Mouse (Mus musculus) liver, embryonic 14.5 days (tissue): Measurements from ENCODE around the gene Arrdc1. TPM values are rescaled to one million over a fixed set of nuclear protein-coding genes. Genes with fewer than 3 reads are reported as not detected.
A peak's percentile ranks its signal among the peaks of the same experiment; 100 is the strongest.

Source experiments
- ATAC-seq: fragments of 200-750 bp; cut with Nextera tagmentation; 2 replicates; pipeline ENCODE4 v1.8.0; 2017; ENCODE audit warnings: moderate number of reproducible peaks, mild to moderate bottlenecking, moderate library complexity; ENCODE audit not compliant: insufficient read depth
- DNase-seq, 3 experiments: peaks; one replicate each; pipeline ENCODE4 v3.0.0-alpha.2; 2012 to 2013; ENCODE audit warnings: low read depth in 3 of 3, low spot score in 3 of 3
- H3K27ac ChIP-seq: fragments of 300-500 bp; sonication (generic); 2 replicates; pipeline ENCODE4 v1.5.1; 2014; ENCODE audit warnings: moderate library complexity, mild to moderate bottlenecking, control low read depth, inconsistent platforms
- H3K27me3 ChIP-seq: fragments of 300-500 bp; sonication (generic); 2 replicates; pipeline ENCODE4 v1.6.1; 2014; ENCODE audit warnings: mild to moderate bottlenecking, low read length, moderate library complexity; ENCODE audit not compliant: control insufficient read depth, insufficient read depth
- H3K36me3 ChIP-seq: fragments of 300-500 bp; sonication (generic); replicated peaks from 2 replicates; pipeline ENCODE4 v1.6.1; 2014; ENCODE audit warnings: low read depth; ENCODE audit not compliant: control insufficient read depth, insufficient read depth
- H3K4me1 ChIP-seq, 2 experiments: fragments of 200-500 bp in 1 of 2; fragments of 300-500 bp in 1 of 2; sonication (generic) in 1 of 2; replicated peaks; 2 replicates each; pipeline ENCODE4 v1.6.1; 2012 to 2014; ENCODE audit warnings: antibody characterized with exemption in 1 of 2, inconsistent platforms in 1 of 2, low read length in 1 of 2; ENCODE audit not compliant: control insufficient read depth in 2 of 2, insufficient read depth in 2 of 2
- H3K4me2 ChIP-seq: fragments of 300-500 bp; sonication (generic); 2 replicates; pipeline ENCODE4 v1.6.1; 2014; ENCODE audit warnings: low read depth, mild to moderate bottlenecking, control low read depth, moderate library complexity
- H3K4me3 ChIP-seq, 2 experiments: fragments of 200-500 bp in 1 of 2; fragments of 300-500 bp in 1 of 2; sonication (generic) in 1 of 2; 2 replicates each; pipeline ENCODE4 v1.5.1; 2012 to 2014; ENCODE audit warnings: low read depth in 2 of 2, low read length in 2 of 2, mild to moderate bottlenecking in 2 of 2, control low read depth in 1 of 2, inconsistent platforms in 1 of 2, moderate library complexity in 1 of 2; ENCODE audit not compliant: insufficient read depth in 1 of 2
- H3K9ac ChIP-seq: fragments of 300-500 bp; sonication (generic); replicated peaks from 2 replicates; pipeline ENCODE4 v1.6.1; 2014; ENCODE audit warnings: mild to moderate bottlenecking, control low read depth, moderate library complexity
- H3K9me3 ChIP-seq: fragments of 300-500 bp; sonication (generic); 2 replicates; pipeline ENCODE4 v1.6.1; 2016; ENCODE audit warnings: low read length, mixed read lengths; ENCODE audit not compliant: control insufficient read depth
- CTCF ChIP-seq: IDR thresholded peaks from 2 replicates; pipeline ENCODE4 v1.5.1; 2016; ENCODE audit warnings: antibody characterized with exemption, low read depth, control low read depth
- EP300 ChIP-seq: IDR thresholded peaks from 2 replicates; pipeline ENCODE4 v1.6.1; 2016; ENCODE audit warnings: antibody characterized with exemption, low read depth
- WGBS: fragments of 180-500 bp; shearing (Covaris S2); extraction: QIAGEN DNeasy Blood & Tissue Kit; methylation state at CpG from one replicate; pipeline ENCODE4 v1.1.7; 2014; ENCODE audit not compliant: insufficient replicate concordance; 5-methylcytosine and 5-hydroxymethylcytosine counted together
- polyA plus RNA-seq, 2 experiments: library from polyadenylated mRNA; depleted of rRNA in 1 of 2; stranded (reverse) in 1 of 2; unstranded in 1 of 2; fragments of >200 nt; fragmentation: Nextera tagmentation in 1 of 2; extraction: Ambion mirVana in 1 of 2; gene quantifications; 2 replicates each; pipeline versions ENCODE4 v1.2.1 to v1.2.3; 2012 to 2014

Arrdc1 gene
- polyA plus RNA-seq, 2 experiments = 10.9 to 20.8 TPM

GRCm38 (mm10) chr2:24923561-24923960 lies 11.5 kb downstream of the Arrdc1 start:
- Histone ChIP-seq H3K27ac (no peak overlapping the region), H3K27me3 (no peaks in the 10 kb centered on the region), H3K4me2 (no peak overlapping the region), H3K4me1 (peaks cover 2 to 4% of the 10 kb centered on the region in 2 experiments; a peak in 1 of 4 replicates), H3K36me3 (no peaks in the 10 kb centered on the region), H3K9me3 (no peaks in the 10 kb centered on the region), H3K9ac (no peak overlapping the region), H3K4me3 (no peak overlapping the region)
- 41% methylated on average over 2 of the region's 2 CpGs for WGBS
- no peak for DNase-seq
- ATAC-seq = no peak
- TF ChIP-seq CTCF (peak; percentile 46), EP300 (no peak)

DNA sequence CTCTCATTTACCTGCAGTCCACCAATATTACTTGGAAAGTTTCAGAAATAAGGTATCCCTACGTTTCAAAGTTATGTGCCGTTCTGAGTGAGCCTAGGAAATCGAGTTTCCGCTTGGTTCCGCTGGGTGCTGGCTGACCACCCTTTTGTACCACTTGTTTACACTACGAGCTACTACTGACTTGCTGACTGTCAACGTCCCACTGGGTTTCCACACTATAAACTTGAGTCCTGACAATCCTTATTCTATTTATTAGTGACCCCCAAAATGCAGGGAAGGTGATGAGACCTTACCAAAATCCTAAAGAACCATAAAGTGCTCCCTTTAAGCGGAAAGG lies 15.2 kb downstream of the Arrdc1 start:
- Histone ChIP-seq H3K9ac (peak overlapping the region; percentile 56), H3K4me3 (peak overlapping the region; percentile 84 to 94), H3K4me1 (peaks cover 9 to 11% of the 10 kb centered on the region in 2 experiments), H3K36me3 (no peaks in the 10 kb centered on the region), H3K4me2 (peak overlapping the region; percentile 84), H3K27me3 (no peaks in the 10 kb centered on the region), H3K27ac (peak overlapping the region; percentile 38), H3K9me3 (no peaks in the 10 kb centered on the region)
- WGBS = 7% methylated on average over 8 of the region's 8 CpGs
- TF ChIP-seq CTCF (no peak), EP300 (no peak)
- DNase-seq (no peak), ATAC-seq (peak; percentile 55)

- TF ChIP-seq CTCF (no peak), EP300 (no peak)
- ATAC-seq (peak; percentile 98), DNase-seq (peak; percentile 82 to 86 (median 83))
- Histone ChIP-seq H3K9ac (peak within 1 kb of the TSS; percentile 86), H3K27ac (peak within 1 kb of the TSS; percentile 38), H3K9me3 (no peaks in the 10 kb centered on the region), H3K4me1 (peaks cover 9 to 11% of the 10 kb centered on the region in 2 experiments), H3K36me3 (no peaks in the 10 kb centered on the region), H3K4me3 (peak within 1 kb of the TSS; percentile 84 to 94), H3K4me2 (peak within 1 kb of the TSS; percentile 84), H3K27me3 (no peaks in the 10 kb centered on the region)
- WGBS = under 1% methylated on average over 109 of the region's 112 CpGs
These were observed 15.9 kb downstream of the Arrdc1 start, which contains the start of gene Ehmt1 for GRCm38 (mm10) chr2:24918930-24919838. TSS of gene Ehmt1 (minus strand) at chr2:24919614.

- 89% methylated on average over 3 of the region's 3 CpGs for WGBS
- H3K27ac ChIP-seq = no peak overlapping the region
These were observed 20.3 kb downstream of the Arrdc1 start for GRCm38 (mm10) chr2:24914762-24915161.

GRCm38 (mm10) chr2:24912589-24912988 lies 22.5 kb downstream of the Arrdc1 start:
- ATAC-seq (no peak), DNase-seq (no peak)
- H3K9ac ChIP-seq = no peak overlapping the region
- no peak overlapping the region for H3K4me3 ChIP-seq
- no peaks in the 10 kb centered on the region for H3K9me3 ChIP-seq
- H3K4me1 ChIP-seq = peaks cover 2 to 3% of the 10 kb centered on the region in 2 experiments
- TF ChIP-seq EP300 (no peak), CTCF (no peak)
- H3K27me3 ChIP-seq = no peaks in the 10 kb centered on the region
- H3K4me2 ChIP-seq = no peak overlapping the region
- no peak overlapping the region for H3K27ac ChIP-seq
- H3K36me3 ChIP-seq = no peaks in the 10 kb centered on the region

More at GRCm38 (mm10) chr2:24914762-24915161, 20.3 kb downstream of the Arrdc1 start:
- Histone ChIP-seq H3K4me1 (peaks cover 7 to 9% of the 10 kb centered on the region in 2 experiments), H3K4me2 (no peak overlapping the region), H3K36me3 (no peaks in the 10 kb centered on the region), H3K9me3 (no peaks in the 10 kb centered on the region), H3K9ac (no peak overlapping the region), H3K27me3 (no peaks in the 10 kb centered on the region), H3K4me3 (no peak overlapping the region)
- ATAC-seq (no peak), DNase-seq (no peak)
- no peak for TF ChIP-seq EP300
- no peak for TF ChIP-seq CTCF
